Mouse (Mus musculus) neural tube, embryonic 10.5 days (tissue): ENCODE measurements around the gene Meis2.

Source experiments
- DNase-seq: peaks from one replicate; pipeline ENCODE4 v3.0.0-alpha.2; 2017; ENCODE audit warnings: low spot score; ENCODE audit errors: extremely low spot score

The Meis2 gene

GRCm38 (mm10) chr2:115901007-115901406 is 164.6 kb downstream of the Meis2 start:
- DNase-seq, result peak; percentile 11

GRCm38 (mm10) chr2:115897559-115897958 is 168.1 kb downstream of the Meis2 start:
- no peak for DNase-seq

- DNase-seq, result no peak
These were observed 168.6 kb downstream of the Meis2 start for GRCm38 (mm10) chr2:115897001-115897400.

- DNase-seq, result no peak
These were observed 169.9 kb downstream of the Meis2 start for GRCm38 (mm10) chr2:115895717-115896116.

GRCm38 (mm10) chr2:115895256-115895655 is 170.4 kb downstream of the Meis2 start:
- DNase-seq, result no peak

- DNase-seq, result no peak
These were observed 172.5 kb downstream of the Meis2 start for GRCm38 (mm10) chr2:115893113-115893512.

GRCm38 (mm10) chr2:115890715-115891114 is 174.9 kb downstream of the Meis2 start:
- no peak for DNase-seq

- no peak for DNase-seq
These were observed 175.6 kb downstream of the Meis2 start for GRCm38 (mm10) chr2:115890030-115890429.

GRCm38 (mm10) chr2:115889212-115889611 is 176.4 kb downstream of the Meis2 start:
- DNase-seq, result no peak

- DNase-seq, result no peak
These were observed 177.1 kb downstream of the Meis2 start for GRCm38 (mm10) chr2:115888336-115889077.

- DNase-seq, result no peak
These were observed 178.0 kb downstream of the Meis2 start for GRCm38 (mm10) chr2:115887631-115888030.

- DNase-seq, result no peak
These were observed 181.5 kb downstream of the Meis2 start for GRCm38 (mm10) chr2:115884184-115884583.

- no peak for DNase-seq
These were observed 182.1 kb downstream of the Meis2 start for GRCm38 (mm10) chr2:115883520-115883919.

GRCm38 (mm10) chr2:115875802-115876531 is 189.7 kb downstream of the Meis2 start:
- DNase-seq, result no peak

- no peak for DNase-seq
These were observed 192.8 kb downstream of the Meis2 start for GRCm38 (mm10) chr2:115872851-115873250.

GRCm38 (mm10) chr2:115869966-115870365 is 195.7 kb downstream of the Meis2 start:
- no peak for DNase-seq

- DNase-seq, result peak; percentile 78
These were observed 204.9 kb downstream of the Meis2 start for GRCm38 (mm10) chr2:115860600-115861347.

- DNase-seq, result peak; percentile 82
These were observed 205.5 kb downstream of the Meis2 start for GRCm38 (mm10) chr2:115860141-115860480.

GRCm38 (mm10) chr2:115859371-115860140 is 206.1 kb downstream of the Meis2 start:
- DNase-seq, result peak; percentile 92

- no peak for DNase-seq
These were observed 206.7 kb downstream of the Meis2 start for GRCm38 (mm10) chr2:115858927-115859326.

- DNase-seq, result no peak
These were observed 207.4 kb downstream of the Meis2 start for GRCm38 (mm10) chr2:115858246-115858645.
